Mouse (Mus musculus): Measurements from ENCODE around the gene Macrod1. TPM values are rescaled to one million over a fixed set of nuclear protein-coding genes. Genes with fewer than 3 reads are reported as not detected.

Macrod1 gene
- polyA plus RNA-seq, 1 experiment, result 61.7 TPM

GRCm38 (mm10) chr19:7143854-7144253 lies 87.2 kb downstream of the Macrod1 start:
- H3K27ac ChIP-seq (ENCODE audit: insufficient read depth, low read depth, low read length), result peak overlapping the region; percentile 58; the same call in 1 of the 2 replicates
- no peaks in the 10 kb centered on the region for H3K36me3 ChIP-seq (ENCODE audit: control insufficient read depth, insufficient read depth, low read length)
- WGBS, result 4% methylated on average over 20 of the region's 20 CpGs
- TF ChIP-seq POLR2A (IDR thresholded peaks at IDR 0.05; ENCODE audit: low read depth, low read length) (no peak), CTCF (conservative IDR thresholded peaks at IDR 0.05; ENCODE audit: insufficient read depth, insufficient read length, low read depth, low read length) (no peak)
- no peaks in the 10 kb centered on the region for H3K27me3 ChIP-seq (replicated peaks; ENCODE audit: control insufficient read depth, insufficient read depth, low read length)
- H3K4me1 ChIP-seq (ENCODE audit: control insufficient read depth, insufficient read depth, low read length), result peaks cover 54% of the 10 kb centered on the region
- H3K4me3 ChIP-seq (ENCODE audit: insufficient read depth, low read depth, low read length), result peak overlapping the region; percentile 16; the same call in 1 of the 2 replicates
- peak; percentile 83 for DNase-seq

GRCm38 (mm10) chr19:7144458-7144857 lies 87.8 kb downstream of the Macrod1 start:
- DNase-seq, result no peak
- Histone ChIP-seq H3K4me1 (ENCODE audit: control insufficient read depth, insufficient read depth, low read length) (peaks cover 49% of the 10 kb centered on the region), H3K27ac (ENCODE audit: insufficient read depth, low read depth, low read length) (peak overlapping the region; percentile 32; the same call in 1 of the 2 replicates), H3K36me3 (ENCODE audit: control insufficient read depth, insufficient read depth, low read length) (no peaks in the 10 kb centered on the region), H3K4me3 (ENCODE audit: insufficient read depth, low read depth, low read length) (no peak overlapping the region), H3K27me3 (replicated peaks; ENCODE audit: control insufficient read depth, insufficient read depth, low read length) (no peaks in the 10 kb centered on the region)
- TF ChIP-seq POLR2A (IDR thresholded peaks at IDR 0.05; ENCODE audit: low read depth, low read length) (no peak), CTCF (conservative IDR thresholded peaks at IDR 0.05; ENCODE audit: insufficient read depth, insufficient read length, low read depth, low read length) (no peak)
- WGBS, result 54% methylated on average over 3 of the region's 3 CpGs

GRCm38 (mm10) chr19:7146376-7146775 lies 89.8 kb downstream of the Macrod1 start:
- no peak for DNase-seq
- Histone ChIP-seq H3K27me3 (replicated peaks; ENCODE audit: control insufficient read depth, insufficient read depth, low read length) (no peaks in the 10 kb centered on the region), H3K4me3 (ENCODE audit: insufficient read depth, low read depth, low read length) (no peak overlapping the region), H3K27ac (ENCODE audit: insufficient read depth, low read depth, low read length) (no peak overlapping the region), H3K36me3 (ENCODE audit: control insufficient read depth, insufficient read depth, low read length) (no peaks in the 10 kb centered on the region), H3K4me1 (ENCODE audit: control insufficient read depth, insufficient read depth, low read length) (peaks cover 43% of the 10 kb centered on the region)
- 85% methylated on average over 13 of the region's 13 CpGs for WGBS
- TF ChIP-seq CTCF (conservative IDR thresholded peaks at IDR 0.05; ENCODE audit: insufficient read depth, insufficient read length, low read depth, low read length) (no peak), POLR2A (IDR thresholded peaks at IDR 0.05; ENCODE audit: low read depth, low read length) (no peak)

GRCm38 (mm10) chr19:7148096-7148495 lies 91.5 kb downstream of the Macrod1 start:
- 42% methylated on average over 4 of the region's 4 CpGs for WGBS
- Histone ChIP-seq H3K4me3 (ENCODE audit: insufficient read depth, low read depth, low read length) (no peak overlapping the region), H3K27me3 (replicated peaks; ENCODE audit: control insufficient read depth, insufficient read depth, low read length) (no peaks in the 10 kb centered on the region), H3K36me3 (ENCODE audit: control insufficient read depth, insufficient read depth, low read length) (no peaks in the 10 kb centered on the region), H3K4me1 (ENCODE audit: control insufficient read depth, insufficient read depth, low read length) (peaks cover 28% of the 10 kb centered on the region), H3K27ac (ENCODE audit: insufficient read depth, low read depth, low read length) (no peak overlapping the region)
- no peak for DNase-seq
- no peak for TF ChIP-seq POLR2A (IDR thresholded peaks at IDR 0.05; ENCODE audit: low read depth, low read length)
- TF ChIP-seq CTCF (conservative IDR thresholded peaks at IDR 0.05; ENCODE audit: insufficient read depth, insufficient read length, low read depth, low read length), result no peak

- WGBS, result 48% methylated on average over 8 of the region's 8 CpGs
- no peaks in the 10 kb centered on the region for H3K27me3 ChIP-seq (replicated peaks; ENCODE audit: control insufficient read depth, insufficient read depth, low read length)
- DNase-seq, result no peak
- H3K27ac ChIP-seq (ENCODE audit: insufficient read depth, low read depth, low read length), result no peak overlapping the region
- no peak for TF ChIP-seq CTCF (conservative IDR thresholded peaks at IDR 0.05; ENCODE audit: insufficient read depth, insufficient read length, low read depth, low read length)
- TF ChIP-seq POLR2A (IDR thresholded peaks at IDR 0.05; ENCODE audit: low read depth, low read length), result no peak
- no peak overlapping the region for H3K4me3 ChIP-seq (ENCODE audit: insufficient read depth, low read depth, low read length)
- H3K4me1 ChIP-seq (ENCODE audit: control insufficient read depth, insufficient read depth, low read length), result peaks cover 24% of the 10 kb centered on the region
- H3K36me3 ChIP-seq (ENCODE audit: control insufficient read depth, insufficient read depth, low read length), result no peaks in the 10 kb centered on the region
Measured at GRCm38 (mm10) chr19:7148541-7149085, 92.0 kb downstream of the Macrod1 start.

GRCm38 (mm10) chr19:7149158-7149685 lies 92.6 kb downstream of the Macrod1 start:
- Histone ChIP-seq H3K4me3 (ENCODE audit: insufficient read depth, low read depth, low read length) (no peak overlapping the region), H3K4me1 (ENCODE audit: control insufficient read depth, insufficient read depth, low read length) (peaks cover 18% of the 10 kb centered on the region), H3K27me3 (replicated peaks; ENCODE audit: control insufficient read depth, insufficient read depth, low read length) (no peaks in the 10 kb centered on the region), H3K27ac (ENCODE audit: insufficient read depth, low read depth, low read length) (no peak overlapping the region), H3K36me3 (ENCODE audit: control insufficient read depth, insufficient read depth, low read length) (no peaks in the 10 kb centered on the region)
- no peak for TF ChIP-seq CTCF (conservative IDR thresholded peaks at IDR 0.05; ENCODE audit: insufficient read depth, insufficient read length, low read depth, low read length)
- no peak for TF ChIP-seq POLR2A (IDR thresholded peaks at IDR 0.05; ENCODE audit: low read depth, low read length)
- 64% methylated on average over 7 of the region's 7 CpGs for WGBS
- no peak for DNase-seq

GRCm38 (mm10) chr19:7151300-7151926 lies 94.8 kb downstream of the Macrod1 start:
- no peaks in the 10 kb centered on the region for H3K27me3 ChIP-seq (replicated peaks; ENCODE audit: control insufficient read depth, insufficient read depth, low read length)
- 78% methylated on average over 7 of the region's 7 CpGs for WGBS

More at GRCm38 (mm10) chr19:7151300-7151926, 94.8 kb downstream of the Macrod1 start:
- H3K4me3 ChIP-seq (ENCODE audit: insufficient read depth, low read depth, low read length), result no peak overlapping the region
- DNase-seq, result no peak
- H3K27ac ChIP-seq (ENCODE audit: insufficient read depth, low read depth, low read length), result no peak overlapping the region
- H3K36me3 ChIP-seq (ENCODE audit: control insufficient read depth, insufficient read depth, low read length), result no peaks in the 10 kb centered on the region
- TF ChIP-seq CTCF (conservative IDR thresholded peaks at IDR 0.05; ENCODE audit: insufficient read depth, insufficient read length, low read depth, low read length) (no peak), POLR2A (IDR thresholded peaks at IDR 0.05; ENCODE audit: low read depth, low read length) (no peak)
- peaks cover 14% of the 10 kb centered on the region for H3K4me1 ChIP-seq (ENCODE audit: control insufficient read depth, insufficient read depth, low read length)
